Mouse (Mus musculus): ENCODE results near the gene Kctd21. TPM values are rescaled to one million over a fixed set of nuclear protein-coding genes. Genes with fewer than 3 reads are reported as not detected.

Kctd21 gene
- polyA plus RNA-seq, 1 experiment from 2014 or later, result 4.3 TPM

DNA sequence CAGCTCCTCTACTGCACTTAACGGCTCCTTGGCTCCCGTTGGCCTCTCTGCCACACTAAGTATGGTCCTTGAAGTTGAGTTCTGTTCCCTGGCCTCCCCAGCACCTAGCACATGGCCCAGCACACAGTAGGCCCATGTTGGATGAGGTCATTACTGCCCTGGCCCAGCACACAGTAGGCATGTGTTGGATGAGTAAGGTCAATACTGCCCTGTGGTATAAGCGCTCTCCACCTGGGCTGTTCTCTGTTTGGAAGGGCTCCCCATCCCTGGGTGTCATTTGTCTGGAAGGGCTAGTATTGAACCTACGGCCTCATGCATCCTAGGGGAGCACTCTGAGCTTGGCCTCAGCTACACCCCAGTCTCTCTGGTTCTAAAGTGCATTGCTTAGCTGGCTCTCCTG is 4.8 kb upstream of the Kctd21 start:
- ATAC-seq (ENCODE audit: low FRiP score), result no peak
- WGBS, result 91% methylated on average over 4 of the region's 4 CpGs

DNA sequence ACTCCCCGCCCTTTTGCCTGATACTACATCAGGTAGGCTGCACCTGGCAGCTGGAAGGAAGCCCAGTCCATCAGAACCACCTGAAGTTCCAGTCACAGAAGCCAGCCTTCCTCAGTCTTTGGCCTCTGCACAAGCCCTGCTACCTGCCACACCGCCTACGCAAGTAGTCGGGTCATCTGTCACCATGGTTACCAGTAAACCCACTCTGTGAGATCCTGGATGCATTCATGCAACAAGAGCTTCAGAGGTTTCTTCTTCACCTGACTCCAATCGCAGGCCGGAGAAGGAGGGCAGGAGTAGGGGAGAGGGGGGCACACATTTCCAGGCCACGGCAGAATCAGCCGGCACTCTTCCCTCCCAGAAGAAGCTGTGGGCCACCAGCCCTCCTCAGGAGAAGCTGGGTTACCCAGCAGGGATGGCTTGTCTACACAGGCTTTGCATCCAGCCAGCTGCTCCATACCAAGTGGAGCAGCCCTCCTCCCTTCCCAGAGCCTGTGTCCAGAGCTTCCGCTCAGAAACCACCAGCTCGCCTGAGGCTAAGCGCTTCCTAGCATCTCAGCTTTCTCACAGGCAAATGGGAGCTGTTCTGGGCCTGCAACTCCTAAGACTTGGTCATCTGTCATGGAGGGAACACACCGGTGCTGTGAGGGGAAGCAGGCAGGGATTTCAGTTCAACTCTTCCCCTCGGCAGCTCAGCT is 3.1 kb upstream of the Kctd21 start:
- Histone ChIP-seq H3K36me3 (replicated peaks) (no peaks in the 10 kb centered on the region), H3K27me3 (peaks cover 36% of the 10 kb centered on the region), H3K9ac (no peak overlapping the region), H3K27ac (no peak overlapping the region), H3K9me3 (no peaks in the 10 kb centered on the region), H3K4me2 (no peak overlapping the region), H3K4me1 (peaks cover 26% of the 10 kb centered on the region), H3K4me3 (replicated peaks) (no peak overlapping the region)
- ATAC-seq (ENCODE audit: low FRiP score), result no peak
- 79% methylated on average over 13 of the region's 13 CpGs for WGBS

More for the DNA sequence above, 4.8 kb upstream of the Kctd21 start:
- Histone ChIP-seq H3K4me1 (peaks cover 17% of the 10 kb centered on the region), H3K4me3 (replicated peaks) (no peak overlapping the region), H3K4me2 (no peak overlapping the region), H3K9me3 (no peaks in the 10 kb centered on the region), H3K27me3 (peaks cover 37% of the 10 kb centered on the region), H3K27ac (no peak overlapping the region), H3K9ac (no peak overlapping the region), H3K36me3 (replicated peaks) (no peaks in the 10 kb centered on the region)

DNA sequence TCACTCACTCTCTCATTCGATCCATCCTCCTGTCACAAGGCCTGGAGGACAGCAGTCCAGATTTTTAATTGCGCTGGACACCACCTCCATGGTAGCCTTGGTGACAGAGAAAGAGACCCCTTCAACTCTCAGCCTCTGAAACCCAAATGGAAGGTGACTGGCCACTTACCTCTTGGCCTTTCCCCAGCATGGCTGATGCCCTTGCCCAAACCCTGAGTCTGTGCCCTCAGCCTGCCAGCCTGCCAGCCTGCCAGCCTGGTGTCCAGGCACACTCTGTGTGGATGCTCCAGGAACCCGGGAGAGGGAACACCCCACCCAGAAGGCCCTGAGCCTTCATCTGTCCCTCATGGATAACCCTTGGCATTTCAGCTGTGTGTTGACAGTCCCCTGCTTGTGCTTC is 2.5 kb upstream of the Kctd21 start:
- 87% methylated on average over 3 of the region's 3 CpGs for WGBS
- no peaks in the 10 kb centered on the region for H3K36me3 ChIP-seq (replicated peaks)
- no peak overlapping the region for H3K4me3 ChIP-seq (replicated peaks)
- H3K4me1 ChIP-seq, result peaks cover 26% of the 10 kb centered on the region
- H3K9ac ChIP-seq, result no peak overlapping the region
- no peak overlapping the region for H3K27ac ChIP-seq
- no peaks in the 10 kb centered on the region for H3K9me3 ChIP-seq
- H3K4me2 ChIP-seq, result no peak overlapping the region
- ATAC-seq (ENCODE audit: low FRiP score), result no peak
- peaks cover 30% of the 10 kb centered on the region for H3K27me3 ChIP-seq

DNA sequence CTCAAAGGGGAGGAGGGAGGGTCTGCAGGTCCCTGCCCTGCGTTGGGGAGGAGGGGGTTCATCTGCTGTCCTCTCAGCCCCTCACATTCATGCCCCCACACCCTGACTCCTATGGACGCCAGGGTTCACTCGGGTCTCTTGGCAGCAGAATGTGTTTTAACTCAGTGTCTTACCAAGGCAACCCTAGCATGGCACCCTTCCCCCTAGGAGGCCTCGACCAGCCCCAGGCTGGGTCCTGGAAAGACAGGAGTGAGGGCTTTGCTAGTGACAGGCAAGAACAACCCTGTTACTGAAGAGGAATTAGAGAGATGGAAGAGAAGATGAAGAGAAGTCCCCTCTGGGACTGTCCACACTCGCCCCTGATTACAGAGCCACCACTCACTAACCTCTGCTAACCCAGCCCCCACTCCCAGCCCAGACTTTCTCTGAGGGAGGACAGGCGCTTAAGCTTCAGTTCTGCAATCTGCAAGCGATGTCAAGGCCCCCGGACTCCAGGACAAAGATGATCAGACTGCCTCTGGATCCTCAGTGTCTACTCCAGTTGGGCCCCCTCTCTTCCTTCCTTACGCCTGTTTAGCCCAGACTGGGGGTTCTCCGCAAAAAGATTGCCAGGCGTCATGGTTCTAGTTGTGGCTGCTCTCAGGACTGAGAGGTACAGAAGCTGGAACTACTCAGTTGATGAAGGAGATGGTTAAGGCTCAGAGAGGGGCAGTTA is 1.0 kb upstream of the Kctd21 start:
- WGBS, result 68% methylated on average over 11 of the region's 11 CpGs
- Histone ChIP-seq H3K27me3 (peaks cover 15% of the 10 kb centered on the region), H3K36me3 (replicated peaks) (no peaks in the 10 kb centered on the region), H3K9ac (peak overlapping the region; percentile 70), H3K4me3 (replicated peaks) (peak overlapping the region; percentile 78), H3K9me3 (no peaks in the 10 kb centered on the region), H3K27ac (no peak overlapping the region; the same call in 1 of the 2 replicates), H3K4me1 (peaks cover 18% of the 10 kb centered on the region), H3K4me2 (peak overlapping the region; percentile 82)
- ATAC-seq (ENCODE audit: low FRiP score), result no peak

DNA sequence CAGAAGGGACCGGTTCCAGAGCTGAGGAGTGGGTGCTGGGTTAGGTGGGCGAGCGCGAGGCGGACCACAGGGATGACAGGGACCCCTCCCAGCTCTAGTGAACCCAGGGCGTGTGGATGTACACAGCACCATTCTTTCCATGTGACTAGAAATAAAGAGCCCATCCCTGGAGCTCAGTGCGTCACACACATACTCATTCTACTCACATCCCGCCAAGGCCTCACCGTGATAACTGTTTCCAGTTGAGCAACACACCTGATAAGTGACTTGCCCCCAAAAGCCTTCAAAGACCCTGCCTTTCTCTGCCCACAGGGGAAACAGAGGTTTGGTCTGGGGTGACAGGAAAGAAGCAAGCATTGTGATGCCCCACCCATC is 527 bp downstream of the Kctd21 start:
- peak overlapping the region; percentile 82 for H3K4me2 ChIP-seq
- H3K36me3 ChIP-seq (replicated peaks), result no peaks in the 10 kb centered on the region
- no peaks in the 10 kb centered on the region for H3K9me3 ChIP-seq
- no peak for ATAC-seq (ENCODE audit: low FRiP score)
- H3K9ac ChIP-seq, result peak overlapping the region; percentile 74
- 3% methylated on average over 9 of the region's 9 CpGs for WGBS
- H3K27me3 ChIP-seq, result no peaks in the 10 kb centered on the region; the same call in 1 of the 2 replicates
- H3K27ac ChIP-seq, result no peak overlapping the region
- H3K4me1 ChIP-seq, result peaks cover 18% of the 10 kb centered on the region
- H3K4me3 ChIP-seq (replicated peaks), result peak overlapping the region; percentile 78

DNA sequence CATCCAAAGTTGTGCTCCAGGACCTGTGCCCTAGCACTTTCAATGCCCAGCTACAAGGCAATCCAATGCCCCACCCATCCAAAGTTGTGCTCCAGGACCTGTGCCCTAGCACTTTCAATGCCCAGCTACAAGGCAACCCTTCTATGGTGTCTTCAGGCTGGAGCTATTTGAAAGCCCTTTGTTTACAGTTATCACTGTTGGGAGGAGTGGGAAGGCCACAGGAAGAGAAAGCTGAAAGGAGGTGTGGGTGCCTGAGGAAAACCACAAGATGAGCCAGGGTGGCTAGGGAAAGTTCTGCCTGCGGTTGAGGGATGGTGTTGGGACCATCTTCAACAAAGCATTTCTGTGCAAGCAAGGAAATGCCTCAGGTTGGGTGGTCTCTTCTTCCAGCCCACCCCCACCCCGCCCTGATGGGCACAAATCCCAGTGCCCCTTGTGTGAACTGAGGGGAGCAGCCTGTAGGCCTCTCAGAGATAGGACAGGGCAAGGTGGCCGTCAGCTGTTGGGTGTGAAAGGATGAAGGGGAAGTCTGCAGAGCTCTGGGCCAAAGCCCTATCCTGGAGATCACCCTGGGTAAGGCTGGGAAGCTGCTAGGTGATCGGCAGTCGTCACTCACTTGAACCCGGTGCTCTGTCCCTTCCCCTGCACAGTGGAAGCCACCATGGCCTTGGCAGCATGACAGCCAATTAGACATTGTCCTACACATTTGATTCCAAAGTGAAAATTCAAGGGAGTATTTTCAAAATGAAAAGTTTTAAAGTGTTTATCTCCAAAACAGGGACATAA is 1.2 kb downstream of the Kctd21 start:
- no peak for ATAC-seq (ENCODE audit: low FRiP score)
- Histone ChIP-seq H3K36me3 (replicated peaks) (no peaks in the 10 kb centered on the region), H3K4me3 (replicated peaks) (peak overlapping the region; percentile 78), H3K4me2 (peak overlapping the region; percentile 82), H3K27me3 (no peaks in the 10 kb centered on the region), H3K27ac (no peak overlapping the region), H3K9ac (peak overlapping the region; percentile 74; the same call in 1 of the 2 replicates), H3K9me3 (no peaks in the 10 kb centered on the region), H3K4me1 (peaks cover 18% of the 10 kb centered on the region)
- WGBS, result 86% methylated on average over 6 of the region's 6 CpGs

DNA sequence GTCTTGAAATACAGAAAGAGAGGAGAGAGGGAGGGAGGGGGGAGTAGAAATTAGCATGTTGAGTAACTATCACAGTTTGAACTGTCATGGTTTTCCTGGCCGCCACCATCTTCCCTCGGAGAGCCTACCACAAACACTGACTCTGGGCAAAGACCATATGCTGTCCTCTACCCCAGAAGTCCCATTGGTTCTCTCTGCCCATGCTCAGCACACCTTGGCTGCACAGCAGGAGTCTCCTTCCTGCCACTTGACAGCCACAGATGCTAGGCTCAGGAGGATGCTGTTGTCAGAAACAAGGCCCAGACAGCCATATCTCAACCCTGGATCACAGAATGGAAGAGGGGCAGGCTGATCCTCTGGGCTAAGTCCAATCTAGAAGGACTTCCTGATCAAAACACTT is 2.3 kb downstream of the Kctd21 start:
- no peaks in the 10 kb centered on the region for H3K27me3 ChIP-seq
- no peak overlapping the region for H3K27ac ChIP-seq
- no peak overlapping the region for H3K4me2 ChIP-seq
- no peak for ATAC-seq (ENCODE audit: low FRiP score)
- H3K9ac ChIP-seq, result no peak overlapping the region
- H3K9me3 ChIP-seq, result no peaks in the 10 kb centered on the region
- no peaks in the 10 kb centered on the region for H3K36me3 ChIP-seq (replicated peaks)
- H3K4me1 ChIP-seq, result peaks cover 18% of the 10 kb centered on the region
- H3K4me3 ChIP-seq (replicated peaks), result no peak overlapping the region
- 94% methylated on average over 2 of the region's 2 CpGs for WGBS

DNA sequence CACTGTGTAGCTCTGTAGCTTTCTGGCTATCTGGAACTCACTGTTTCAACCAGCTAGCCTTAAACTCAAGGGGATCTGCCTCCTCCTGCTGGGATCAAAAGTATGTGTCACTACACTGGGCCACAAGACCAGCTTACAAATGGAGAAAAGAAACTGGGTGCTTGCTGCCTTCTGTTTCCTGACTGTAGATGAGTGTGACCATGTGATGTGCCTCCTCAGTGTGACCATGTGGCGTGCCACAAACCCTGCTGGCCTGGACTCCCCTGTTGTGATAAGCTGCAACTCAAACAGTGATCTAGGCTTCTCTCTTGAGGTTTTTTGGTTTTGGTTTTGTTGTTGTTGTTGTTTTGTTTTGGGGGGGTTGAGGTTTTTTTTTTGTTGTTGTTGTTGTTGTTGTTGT is 4.6 kb downstream of the Kctd21 start:
- no peak overlapping the region for H3K27ac ChIP-seq
- H3K4me1 ChIP-seq, result peaks cover 9% of the 10 kb centered on the region
- no peak overlapping the region for H3K4me2 ChIP-seq
- no peak overlapping the region for H3K9ac ChIP-seq
- H3K36me3 ChIP-seq (replicated peaks), result no peaks in the 10 kb centered on the region
- 77% methylated on average over 1 of the region's 1 CpGs for WGBS
- no peak overlapping the region for H3K4me3 ChIP-seq (replicated peaks)
- no peaks in the 10 kb centered on the region for H3K27me3 ChIP-seq
- no peak for ATAC-seq (ENCODE audit: low FRiP score)
- H3K9me3 ChIP-seq, result no peaks in the 10 kb centered on the region

DNA sequence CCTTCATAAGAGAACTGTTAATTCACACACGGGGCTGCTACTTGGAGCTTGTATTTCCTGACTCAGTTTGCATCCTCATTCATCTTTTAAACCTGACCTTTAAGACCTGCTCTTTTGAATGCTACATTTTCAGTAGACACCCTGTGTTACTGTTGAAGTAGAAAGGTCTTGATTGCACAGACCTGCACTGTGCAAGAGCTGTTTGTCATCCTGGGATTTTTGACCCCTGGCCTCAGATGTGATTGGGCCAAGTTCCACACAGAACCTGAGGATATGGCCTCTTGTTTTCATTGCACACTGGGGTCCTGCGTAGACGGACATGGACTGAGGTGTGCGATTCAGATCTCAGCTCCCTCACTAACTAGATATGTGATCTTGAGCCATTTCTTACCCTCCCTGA is 6.5 kb downstream of the Kctd21 start:
- no peaks in the 10 kb centered on the region for H3K27me3 ChIP-seq

DNA sequence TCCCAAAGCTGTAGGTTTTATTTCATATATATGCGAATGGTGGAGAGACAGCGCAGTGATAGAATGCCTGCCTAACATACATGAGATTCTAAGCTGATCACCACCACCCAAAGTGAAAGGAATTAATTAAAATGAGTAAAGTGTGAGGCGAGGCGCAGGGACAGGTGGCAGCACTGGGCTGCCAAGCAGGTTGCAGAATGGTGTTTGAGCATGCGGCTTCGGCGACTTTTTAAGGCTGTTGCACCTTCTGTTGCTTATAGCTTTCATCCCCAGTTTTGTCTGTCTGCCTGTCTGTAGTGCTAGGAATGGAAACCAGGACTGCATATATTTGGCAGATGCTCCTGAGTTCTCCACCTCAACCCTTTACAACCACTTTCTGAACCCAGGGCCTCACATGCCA is 7.5 kb downstream of the Kctd21 start:
- no peaks in the 10 kb centered on the region for H3K27me3 ChIP-seq
- no peak for ATAC-seq (ENCODE audit: low FRiP score)
- H3K27ac ChIP-seq, result no peak overlapping the region
- no peak overlapping the region for H3K4me2 ChIP-seq
- 89% methylated on average over 7 of the region's 7 CpGs for WGBS
- H3K9ac ChIP-seq, result no peak overlapping the region
- no peak overlapping the region for H3K4me3 ChIP-seq (replicated peaks)
- no peaks in the 10 kb centered on the region for H3K36me3 ChIP-seq (replicated peaks)
- no peaks in the 10 kb centered on the region for H3K9me3 ChIP-seq
- H3K4me1 ChIP-seq, result no peaks in the 10 kb centered on the region

More for the DNA sequence above, 6.5 kb downstream of the Kctd21 start:
- H3K4me1 ChIP-seq, result no peaks in the 10 kb centered on the region
- ATAC-seq (ENCODE audit: low FRiP score), result no peak
- no peak overlapping the region for H3K9ac ChIP-seq
- no peaks in the 10 kb centered on the region for H3K9me3 ChIP-seq
- H3K36me3 ChIP-seq (replicated peaks), result no peaks in the 10 kb centered on the region
- no peak overlapping the region for H3K27ac ChIP-seq
- no peak overlapping the region for H3K4me2 ChIP-seq
- WGBS, result 87% methylated on average over 4 of the region's 4 CpGs
- H3K4me3 ChIP-seq (replicated peaks), result no peak overlapping the region

DNA sequence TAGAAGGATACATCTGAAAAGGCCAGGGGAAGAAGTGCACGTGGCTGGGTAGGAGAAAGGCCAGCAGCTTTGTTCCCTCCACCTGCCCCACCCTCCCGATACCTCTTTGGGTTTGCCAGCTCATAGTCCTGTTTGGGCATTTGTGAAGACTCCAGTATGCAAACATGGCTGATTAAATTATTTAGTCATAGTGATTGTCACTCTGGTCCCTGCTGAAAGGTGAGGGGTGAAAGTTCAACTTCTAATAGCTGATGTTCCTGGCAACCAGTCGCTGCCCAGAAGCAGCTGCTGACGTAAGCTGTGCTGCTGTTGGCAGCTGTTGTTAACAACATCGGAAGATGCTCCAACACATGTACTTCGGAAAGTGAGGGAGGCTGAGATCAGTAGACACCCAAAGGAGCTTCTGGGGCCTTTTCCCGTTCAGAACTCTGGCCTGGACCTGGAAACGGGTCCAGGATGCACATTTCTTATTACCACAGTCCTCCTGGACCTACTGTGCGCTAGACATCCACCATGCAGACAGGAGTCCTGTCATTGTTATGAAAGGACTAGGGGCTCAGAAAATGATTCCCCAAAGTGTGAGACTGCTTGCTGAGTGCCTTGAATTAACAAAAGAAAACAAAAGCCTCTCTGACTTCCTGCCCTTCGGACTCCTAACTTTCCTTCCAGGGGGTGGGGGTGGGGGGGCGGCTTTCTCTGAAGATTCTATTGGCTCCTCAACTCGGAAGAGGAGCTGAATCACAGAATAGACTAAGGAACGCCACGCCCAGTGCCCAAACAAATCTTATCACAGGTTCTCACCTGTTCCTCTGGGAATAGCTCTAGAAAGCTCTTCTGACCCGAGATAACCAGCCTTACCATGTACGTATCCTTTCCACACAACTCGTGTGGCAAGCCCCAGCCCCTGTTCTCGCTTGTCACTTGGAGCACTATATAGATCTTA is 9.1 kb downstream of the Kctd21 start:
- WGBS, result 67% methylated on average over 18 of the region's 18 CpGs
- ATAC-seq (ENCODE audit: low FRiP score), result no peak
- H3K36me3 ChIP-seq (replicated peaks), result no peaks in the 10 kb centered on the region

More for the DNA sequence above, 9.1 kb downstream of the Kctd21 start:
- H3K4me3 ChIP-seq (replicated peaks), result no peak overlapping the region
- H3K27ac ChIP-seq, result no peak overlapping the region
- no peaks in the 10 kb centered on the region for H3K9me3 ChIP-seq
- no peaks in the 10 kb centered on the region for H3K27me3 ChIP-seq
- peaks cover 2% of the 10 kb centered on the region; the same call in 1 of the 2 replicates for H3K4me1 ChIP-seq
- no peak overlapping the region for H3K9ac ChIP-seq
- H3K4me2 ChIP-seq, result no peak overlapping the region
